Mouse (Mus musculus) hindbrain, embryonic 16.5 days (tissue): ENCODE results near the gene Il31ra. TPM values are rescaled to one million over a fixed set of nuclear protein-coding genes. Genes with fewer than 3 reads are reported as not detected.

Experiments
- ATAC-seq: fragments of 200-750 bp; cut with Nextera tagmentation; 2 replicates; pipeline ENCODE4 v1.8.0; 2017; ENCODE audit warnings: moderate TSS enrichment, moderate library complexity
- H3K27ac ChIP-seq: fragments of 300-500 bp; sonication (generic); 2 replicates; pipeline ENCODE4 v1.5.1; 2014; ENCODE audit warnings: low read depth, mild to moderate bottlenecking, control low read depth, low read length, moderate library complexity
- H3K27me3 ChIP-seq: fragments of 300-500 bp; sonication (generic); replicated peaks from 2 replicates; pipeline ENCODE4 v1.6.1; 2014; ENCODE audit warnings: low read length; ENCODE audit not compliant: control insufficient read depth, insufficient read depth
- H3K36me3 ChIP-seq: fragments of 300-500 bp; sonication (generic); 2 replicates; pipeline ENCODE4 v1.6.1; 2014; ENCODE audit warnings: mild to moderate bottlenecking, low read length, moderate library complexity, mixed read lengths; ENCODE audit not compliant: control insufficient read depth, insufficient read depth
- H3K4me1 ChIP-seq: fragments of 300-500 bp; sonication (generic); 2 replicates; pipeline ENCODE4 v1.6.1; 2014; ENCODE audit warnings: low read depth, low read length; ENCODE audit not compliant: control insufficient read depth, insufficient read depth
- H3K4me2 ChIP-seq: fragments of 300-500 bp; sonication (generic); 2 replicates; pipeline ENCODE4 v1.6.1; 2014; ENCODE audit warnings: mild to moderate bottlenecking, low read length, control low read depth, moderate library complexity
- H3K4me3 ChIP-seq: fragments of 300-500 bp; sonication (generic); 2 replicates; pipeline ENCODE4 v1.5.1; 2014; ENCODE audit warnings: mild to moderate bottlenecking, low read length, control low read depth, moderate library complexity
- H3K9ac ChIP-seq: fragments of 300-500 bp; sonication (generic); 2 replicates; pipeline ENCODE4 v1.6.1; 2014; ENCODE audit warnings: low read depth, mild to moderate bottlenecking, control low read depth, low read length, moderate library complexity
- H3K9me3 ChIP-seq: fragments of 300-500 bp; sonication (generic); 2 replicates; pipeline ENCODE4 v1.6.1; 2014; ENCODE audit warnings: mild to moderate bottlenecking, low read length, moderate library complexity; ENCODE audit not compliant: control insufficient read depth
- WGBS: fragments of 180-500 bp; shearing (Covaris S2); extraction: QIAGEN DNeasy Blood & Tissue Kit; methylation state at CpG from one replicate; pipeline ENCODE4 v1.1.7; 2014; 5-methylcytosine and 5-hydroxymethylcytosine counted together
- polyA plus RNA-seq: library from polyadenylated mRNA; unstranded; fragments of >200 nt; fragmentation: Nextera tagmentation; extraction: Ambion mirVana; gene quantifications from 2 replicates; pipeline ENCODE4 v1.2.1, GENCODE M21; 2015

Gene Il31ra
- polyA plus RNA-seq, 1 experiment from 2014 or later: 0.16 TPM

GRCm38 (mm10) chr13:112540616-112541015 is 53.5 kb downstream of the Il31ra start:
- H3K4me1 ChIP-seq: no peaks in the 10 kb centered on the region
- H3K9ac ChIP-seq: no peak overlapping the region
- no peaks in the 10 kb centered on the region for H3K27me3 ChIP-seq
- H3K27ac ChIP-seq: no peak overlapping the region
- no peak for ATAC-seq
- no peak overlapping the region for H3K4me3 ChIP-seq
- no peaks in the 10 kb centered on the region for H3K36me3 ChIP-seq
- H3K4me2 ChIP-seq: no peak overlapping the region
- 77% methylated on average over 3 of the region's 3 CpGs for WGBS
- H3K9me3 ChIP-seq: no peaks in the 10 kb centered on the region

- no peak overlapping the region for H3K4me2 ChIP-seq
- 95% methylated on average over 7 of the region's 7 CpGs for WGBS
These were observed 57.1 kb downstream of the Il31ra start for GRCm38 (mm10) chr13:112537065-112537464.

DNA sequence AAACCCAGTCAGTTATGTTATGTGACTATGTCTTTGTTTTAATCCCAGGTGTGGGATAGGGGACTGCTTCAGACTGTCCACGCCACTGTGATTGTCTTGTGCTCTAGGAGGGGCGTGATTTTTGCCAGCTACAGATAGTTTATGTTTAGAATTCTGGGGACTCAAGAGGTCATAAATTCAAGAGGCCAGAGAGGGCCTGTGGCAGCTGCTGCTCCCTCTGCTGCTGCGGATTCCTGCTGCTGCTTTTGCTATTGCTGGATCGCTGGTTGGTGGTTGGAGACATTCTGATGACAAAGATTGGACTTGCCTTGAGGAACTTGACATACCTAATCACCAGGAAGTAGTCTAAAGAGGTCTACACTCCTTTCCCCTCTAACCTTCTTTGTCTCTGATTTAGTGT is 57.5 kb downstream of the Il31ra start:
- H3K9ac ChIP-seq: no peak overlapping the region
- no peaks in the 10 kb centered on the region for H3K27me3 ChIP-seq
- H3K27ac ChIP-seq: no peak overlapping the region
- no peak for ATAC-seq
- 83% methylated on average over 4 of the region's 4 CpGs for WGBS
- H3K4me2 ChIP-seq: no peak overlapping the region
- H3K4me3 ChIP-seq: no peak overlapping the region
- no peaks in the 10 kb centered on the region for H3K4me1 ChIP-seq
- H3K36me3 ChIP-seq: no peaks in the 10 kb centered on the region
- H3K9me3 ChIP-seq: no peaks in the 10 kb centered on the region

More at GRCm38 (mm10) chr13:112537065-112537464, 57.1 kb downstream of the Il31ra start:
- H3K9ac ChIP-seq: no peak overlapping the region
- no peaks in the 10 kb centered on the region for H3K4me1 ChIP-seq
- H3K27ac ChIP-seq: no peak overlapping the region
- no peaks in the 10 kb centered on the region for H3K9me3 ChIP-seq
- H3K27me3 ChIP-seq: no peaks in the 10 kb centered on the region
- H3K4me3 ChIP-seq: no peak overlapping the region
- no peaks in the 10 kb centered on the region for H3K36me3 ChIP-seq
- ATAC-seq: no peak

DNA sequence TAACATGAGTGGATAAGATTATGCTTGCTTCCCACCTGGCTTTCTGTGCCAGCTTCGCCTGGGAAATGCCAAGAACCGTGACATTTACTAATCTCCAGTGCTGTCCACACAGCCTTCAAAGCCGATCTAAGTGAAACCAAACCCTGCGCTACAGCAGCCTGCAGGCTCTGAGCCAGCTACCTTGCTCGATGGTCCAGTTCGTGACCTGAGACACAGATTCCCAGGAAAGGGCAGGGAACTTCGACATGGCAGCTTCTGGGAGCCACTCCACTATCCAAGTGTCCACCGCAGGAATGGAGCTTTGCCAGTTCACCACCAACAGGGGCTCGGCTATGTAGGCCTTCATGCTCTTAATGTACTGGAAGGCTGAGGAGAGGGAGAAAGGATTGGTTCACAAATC is 60.6 kb downstream of the Il31ra start:
- H3K27ac ChIP-seq: no peak overlapping the region
- WGBS: 66% methylated on average over 9 of the region's 9 CpGs
- no peaks in the 10 kb centered on the region for H3K27me3 ChIP-seq
- H3K4me1 ChIP-seq: no peaks in the 10 kb centered on the region
- no peaks in the 10 kb centered on the region for H3K9me3 ChIP-seq
- no peak for ATAC-seq
- H3K36me3 ChIP-seq: no peaks in the 10 kb centered on the region
- H3K9ac ChIP-seq: no peak overlapping the region
- no peak overlapping the region for H3K4me2 ChIP-seq
- H3K4me3 ChIP-seq: no peak overlapping the region

DNA sequence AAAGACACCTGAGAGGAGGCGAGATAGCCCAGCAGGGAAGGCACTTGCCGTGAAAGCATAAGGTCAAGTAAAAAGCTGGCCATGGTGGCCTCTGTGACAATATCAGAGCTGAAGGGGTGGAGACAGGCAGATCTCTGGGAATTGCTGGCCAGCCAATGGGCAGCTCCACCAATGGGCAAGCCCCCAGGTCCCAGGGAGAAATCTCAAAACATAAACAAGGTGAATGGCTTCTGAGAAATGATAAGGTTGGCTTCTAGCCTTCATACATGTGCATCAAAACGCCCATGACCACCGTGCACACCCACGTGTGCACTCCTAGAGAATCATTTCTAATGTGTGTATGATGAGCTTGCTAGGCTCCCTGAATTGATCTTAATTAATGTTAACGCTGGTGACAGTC is 61.9 kb downstream of the Il31ra start:
- Histone ChIP-seq H3K27me3 (no peaks in the 10 kb centered on the region), H3K9ac (no peak overlapping the region), H3K9me3 (no peaks in the 10 kb centered on the region), H3K27ac (no peak overlapping the region), H3K36me3 (no peaks in the 10 kb centered on the region), H3K4me2 (no peak overlapping the region), H3K4me3 (no peak overlapping the region), H3K4me1 (no peaks in the 10 kb centered on the region)
- 85% methylated on average over 6 of the region's 6 CpGs for WGBS
- ATAC-seq: no peak

GRCm38 (mm10) chr13:112529893-112530292 is 64.3 kb downstream of the Il31ra start:
- no peak overlapping the region for H3K4me2 ChIP-seq
- H3K9ac ChIP-seq: no peak overlapping the region
- no peaks in the 10 kb centered on the region for H3K9me3 ChIP-seq
- peak; percentile 80 for ATAC-seq
- no peak overlapping the region for H3K4me3 ChIP-seq
- no peaks in the 10 kb centered on the region for H3K36me3 ChIP-seq
- no peaks in the 10 kb centered on the region for H3K4me1 ChIP-seq
- 40% methylated on average over 3 of the region's 3 CpGs for WGBS
- H3K27me3 ChIP-seq: no peaks in the 10 kb centered on the region
- H3K27ac ChIP-seq: no peak overlapping the region

DNA sequence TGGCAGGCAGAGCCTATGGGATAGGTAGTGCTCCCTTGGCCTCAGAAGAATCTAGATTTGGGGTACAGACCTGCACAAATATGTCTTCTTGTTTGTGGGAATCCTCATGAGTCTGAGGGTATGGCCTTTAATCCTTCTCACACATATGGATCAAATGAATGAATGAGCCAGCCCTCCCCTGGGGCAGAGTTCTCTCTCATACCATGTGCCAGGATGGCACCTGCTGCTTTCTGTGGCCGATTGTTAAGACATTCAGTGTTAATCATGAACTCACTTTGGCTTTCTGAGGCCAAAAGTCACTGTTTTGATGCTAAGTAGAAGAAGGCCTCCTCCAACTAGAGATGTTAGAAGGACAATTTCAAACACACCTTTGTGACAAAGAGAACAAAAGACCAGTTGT is 67.0 kb downstream of the Il31ra start:
- Histone ChIP-seq H3K4me1 (no peaks in the 10 kb centered on the region), H3K36me3 (no peaks in the 10 kb centered on the region), H3K4me2 (no peak overlapping the region), H3K27me3 (no peaks in the 10 kb centered on the region), H3K27ac (no peak overlapping the region), H3K4me3 (no peak overlapping the region), H3K9ac (no peak overlapping the region), H3K9me3 (no peaks in the 10 kb centered on the region)
- 54% methylated on average over 1 of the region's 1 CpGs for WGBS
- no peak for ATAC-seq

GRCm38 (mm10) chr13:112523346-112523970 is 70.7 kb downstream of the Il31ra start:
- no peak for ATAC-seq
- H3K4me1 ChIP-seq: no peaks in the 10 kb centered on the region
- H3K4me2 ChIP-seq: no peak overlapping the region
- 90% methylated on average over 10 of the region's 10 CpGs for WGBS
- no peaks in the 10 kb centered on the region for H3K36me3 ChIP-seq
- no peaks in the 10 kb centered on the region for H3K27me3 ChIP-seq
- H3K4me3 ChIP-seq: no peak overlapping the region
- no peak overlapping the region for H3K27ac ChIP-seq
- no peak overlapping the region for H3K9ac ChIP-seq
- H3K9me3 ChIP-seq: no peaks in the 10 kb centered on the region

DNA sequence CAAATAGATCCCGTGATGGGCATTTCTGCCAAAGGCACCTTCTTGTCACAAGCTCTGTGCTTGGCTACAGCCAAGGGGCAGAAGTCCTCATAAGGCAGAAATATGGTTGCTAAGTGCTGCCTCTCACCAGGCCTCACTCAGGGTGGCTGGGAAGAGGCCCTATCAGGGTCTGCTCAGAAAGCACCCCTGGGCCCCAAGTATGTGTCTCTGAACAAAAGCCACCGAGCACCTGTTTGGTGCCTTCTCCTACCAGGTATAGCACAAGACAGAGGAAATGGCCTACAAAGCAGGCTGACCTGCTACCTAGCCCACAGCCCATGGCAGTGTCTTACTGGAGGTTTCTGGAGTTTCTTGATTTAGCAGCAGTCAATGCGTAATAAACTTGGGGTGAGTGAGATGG is 71.3 kb downstream of the Il31ra start:
- H3K27ac ChIP-seq: no peak overlapping the region
- no peaks in the 10 kb centered on the region for H3K36me3 ChIP-seq
- H3K4me2 ChIP-seq: no peak overlapping the region
- H3K9ac ChIP-seq: no peak overlapping the region
- H3K4me1 ChIP-seq: no peaks in the 10 kb centered on the region
- no peak overlapping the region for H3K4me3 ChIP-seq
- ATAC-seq: no peak
- H3K27me3 ChIP-seq: no peaks in the 10 kb centered on the region
- WGBS: 85% methylated on average over 3 of the region's 3 CpGs
- peaks cover 3% of the 10 kb centered on the region for H3K9me3 ChIP-seq

GRCm38 (mm10) chr13:112522261-112522660 is 71.9 kb downstream of the Il31ra start:
- Histone ChIP-seq H3K4me1 (no peaks in the 10 kb centered on the region), H3K4me3 (no peak overlapping the region), H3K36me3 (no peaks in the 10 kb centered on the region), H3K27me3 (no peaks in the 10 kb centered on the region), H3K4me2 (no peak overlapping the region), H3K9me3 (peaks cover 5% of the 10 kb centered on the region), H3K27ac (no peak overlapping the region), H3K9ac (no peak overlapping the region)
- WGBS: 70% methylated on average over 6 of the region's 6 CpGs
- ATAC-seq: no peak
